Mouse (Mus musculus) adipocyte (in vitro differentiated cells): Measurements from ENCODE around the gene Pofut2.

ENCODE experiments used
- DNase-seq: peaks from one replicate; pipeline ENCODE4 v3.0.0-alpha.2; 2016; ENCODE audit warnings: low spot score

The Pofut2 gene

GRCm38 (mm10) chr10:77229609-77230595 is 29.1 kb upstream of the Pofut2 start:
- DNase-seq = no peak

- DNase-seq = no peak
Measured at GRCm38 (mm10) chr10:77231861-77232755, 26.9 kb upstream of the Pofut2 start.

GRCm38 (mm10) chr10:77233230-77233629 is 25.8 kb upstream of the Pofut2 start:
- no peak for DNase-seq

- no peak for DNase-seq
Measured at GRCm38 (mm10) chr10:77234991-77235616, 23.9 kb upstream of the Pofut2 start.

- no peak for DNase-seq
Measured at GRCm38 (mm10) chr10:77237795-77238580, 21.0 kb upstream of the Pofut2 start.

- DNase-seq = no peak
Measured at GRCm38 (mm10) chr10:77240764-77241163, 18.3 kb upstream of the Pofut2 start.

- DNase-seq = no peak
Measured at GRCm38 (mm10) chr10:77242396-77242795, 16.6 kb upstream of the Pofut2 start.

GRCm38 (mm10) chr10:77242871-77243270 is 16.1 kb upstream of the Pofut2 start:
- DNase-seq = no peak

- DNase-seq = peak; percentile 48
Measured at GRCm38 (mm10) chr10:77243572-77244161, 15.4 kb upstream of the Pofut2 start.

- DNase-seq = no peak
Measured at GRCm38 (mm10) chr10:77244777-77245176, 14.2 kb upstream of the Pofut2 start.

- DNase-seq = no peak
Measured at GRCm38 (mm10) chr10:77247048-77247447, 12.0 kb upstream of the Pofut2 start.

GRCm38 (mm10) chr10:77247707-77248106 is 11.3 kb upstream of the Pofut2 start:
- DNase-seq = no peak

GRCm38 (mm10) chr10:77251223-77251783 is 7.7 kb upstream of the Pofut2 start:
- DNase-seq = peak; percentile 88

GRCm38 (mm10) chr10:77251784-77252539 is 7.1 kb upstream of the Pofut2 start:
- peak; percentile 91 for DNase-seq

GRCm38 (mm10) chr10:77252790-77253189 is 6.2 kb upstream of the Pofut2 start:
- peak; percentile 90 for DNase-seq

- no peak for DNase-seq
Measured at GRCm38 (mm10) chr10:77255231-77255630, 3.8 kb upstream of the Pofut2 start.

- no peak for DNase-seq
Measured at GRCm38 (mm10) chr10:77255676-77256075, 3.3 kb upstream of the Pofut2 start.

GRCm38 (mm10) chr10:77258041-77258590 is 902 bp upstream of the Pofut2 start:
- no peak for DNase-seq

GRCm38 (mm10) chr10:77260166-77260875 is 1.3 kb downstream of the Pofut2 start:
- no peak for DNase-seq
